Mouse (Mus musculus) adrenal gland (tissue): ENCODE measurements around the gene Cdh4.

Experiments
- intact Hi-C: fragments of 180-260 bp; cut with DNase I; formaldehyde crosslinking; loops from one replicate; pipeline ENCODE4 v1.15.1; 2025

Gene Cdh4

GRCm38 (mm10) chr2:179595013-179595412 lies 152.8 kb downstream of the Cdh4 start:
- intact Hi-C loops = no loop called here

- intact Hi-C loops = no loop called here
Observed at GRCm38 (mm10) chr2:179598886-179599285, 156.7 kb downstream of the Cdh4 start.

DNA sequence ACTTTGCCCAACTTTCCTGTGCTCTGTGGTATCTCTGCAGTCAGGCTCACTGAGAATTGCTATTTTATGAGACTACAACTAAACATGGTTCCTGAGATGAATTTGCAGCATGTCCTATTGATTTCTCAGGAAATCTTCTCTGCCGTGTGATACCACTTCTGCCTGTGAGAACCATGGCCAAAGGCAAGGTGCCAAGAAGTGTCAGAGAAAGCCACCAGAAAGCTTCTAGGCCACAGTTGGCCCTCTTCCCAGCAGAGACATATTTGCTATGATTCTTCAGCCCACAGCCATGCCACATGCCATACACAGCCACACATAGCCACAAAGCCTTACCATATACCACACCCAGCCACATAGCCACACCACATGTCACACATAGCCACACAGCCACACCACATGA lies 157.7 kb downstream of the Cdh4 start:
- intact Hi-C loops = no loop called here

DNA sequence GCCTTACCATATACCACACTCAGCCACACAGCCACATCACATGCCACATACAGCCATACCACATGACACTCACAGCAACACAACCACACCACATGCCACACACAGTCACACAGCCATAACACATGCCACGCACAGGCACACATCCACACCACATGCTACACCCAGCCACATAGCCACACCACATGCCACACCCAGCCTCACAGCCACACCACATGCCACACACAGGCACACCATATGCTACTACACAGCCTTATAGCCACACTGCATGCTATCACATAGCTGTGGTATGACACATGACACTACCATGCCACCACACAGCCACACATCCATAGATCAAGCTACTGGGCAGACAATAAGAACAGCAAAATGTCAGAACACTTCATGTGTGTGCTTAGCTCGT lies 158.1 kb downstream of the Cdh4 start:
- intact Hi-C loops = no loop called here

DNA sequence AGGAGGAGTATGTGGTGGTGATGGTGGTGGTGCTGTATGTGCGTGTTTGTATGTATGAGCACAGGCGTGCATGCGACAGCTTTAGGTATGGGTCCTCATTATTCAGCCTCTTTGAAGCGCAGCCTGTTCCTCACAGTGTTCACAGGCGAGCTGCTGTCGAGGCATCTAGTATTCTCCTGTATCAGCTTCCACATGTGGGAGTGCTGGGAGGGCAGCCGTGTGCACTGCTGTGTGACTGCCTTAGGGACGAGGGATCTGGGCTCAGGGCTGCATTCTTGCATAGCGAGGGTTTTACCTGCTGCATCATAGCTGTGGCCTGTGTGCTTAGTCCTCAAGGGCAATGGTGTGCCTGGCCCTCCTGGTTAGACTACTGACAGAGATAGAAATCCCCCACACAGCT lies 158.9 kb downstream of the Cdh4 start:
- intact Hi-C loops = no loop called here

- intact Hi-C loops = no loop called here
Observed at GRCm38 (mm10) chr2:179604746-179605145, 162.5 kb downstream of the Cdh4 start.

DNA sequence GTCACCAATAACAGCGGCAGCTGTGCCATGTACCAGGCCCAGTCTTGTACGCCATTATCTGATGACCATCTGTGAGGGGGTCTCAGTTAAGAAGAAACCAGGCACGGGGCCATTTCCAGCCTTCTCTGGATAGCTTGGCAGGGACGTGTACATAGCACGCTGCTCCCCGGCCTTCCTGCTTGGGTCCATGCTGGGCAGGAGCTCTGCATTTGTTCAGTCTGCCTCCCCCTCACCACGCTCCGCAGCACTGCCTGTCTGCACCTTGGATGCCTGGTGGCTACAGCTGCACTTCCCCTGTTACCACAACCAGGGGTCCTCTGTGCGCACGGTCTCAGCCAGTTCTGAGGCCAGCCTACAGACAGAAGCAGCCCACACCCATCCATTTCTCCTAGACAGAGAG lies 163.0 kb downstream of the Cdh4 start:
- intact Hi-C loops = no loop called here

- intact Hi-C loops = no loop called here
Observed at GRCm38 (mm10) chr2:179606341-179606740, 164.1 kb downstream of the Cdh4 start.

GRCm38 (mm10) chr2:179615906-179616305 lies 173.7 kb downstream of the Cdh4 start:
- intact Hi-C loops = no loop called here

DNA sequence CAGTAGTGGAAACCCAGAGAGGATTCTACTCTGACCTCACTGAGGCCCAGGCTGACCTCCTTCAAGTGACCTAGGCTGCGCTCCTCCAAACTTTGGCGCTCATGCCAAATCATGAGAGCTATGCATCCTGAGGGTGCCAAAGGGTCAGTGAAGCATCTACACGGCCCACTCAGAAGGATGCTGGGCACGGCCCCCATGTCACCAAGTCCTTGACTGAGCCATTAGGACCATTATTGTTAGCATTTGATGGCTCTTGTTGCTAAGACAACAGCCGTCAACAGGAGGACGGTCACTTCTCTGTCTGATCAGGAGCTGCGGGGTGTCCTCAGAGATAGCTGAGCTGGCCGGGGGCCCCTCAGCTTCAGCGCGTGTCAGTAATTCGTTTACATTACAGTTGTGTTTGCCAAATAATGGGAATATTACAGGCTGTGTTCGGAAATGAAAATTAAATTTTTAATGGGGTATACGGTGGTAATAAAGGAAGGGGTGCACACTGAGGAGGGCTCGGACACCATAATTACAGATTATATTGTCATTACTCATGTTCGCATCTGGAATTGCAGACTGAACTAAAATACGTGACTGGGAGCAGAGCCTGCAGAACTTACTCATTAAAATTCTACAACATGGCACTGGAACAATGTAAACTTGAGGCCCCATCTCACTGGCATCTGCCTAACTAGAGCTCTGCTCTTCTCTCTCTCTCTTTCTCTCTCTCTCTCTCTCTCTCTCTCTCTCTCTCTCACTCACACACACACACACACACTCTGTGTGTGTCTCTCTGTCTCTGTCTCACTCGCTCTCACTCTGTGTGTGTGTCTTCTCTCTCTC lies 181.6 kb downstream of the Cdh4 start:
- intact Hi-C loops = no loop called here

DNA sequence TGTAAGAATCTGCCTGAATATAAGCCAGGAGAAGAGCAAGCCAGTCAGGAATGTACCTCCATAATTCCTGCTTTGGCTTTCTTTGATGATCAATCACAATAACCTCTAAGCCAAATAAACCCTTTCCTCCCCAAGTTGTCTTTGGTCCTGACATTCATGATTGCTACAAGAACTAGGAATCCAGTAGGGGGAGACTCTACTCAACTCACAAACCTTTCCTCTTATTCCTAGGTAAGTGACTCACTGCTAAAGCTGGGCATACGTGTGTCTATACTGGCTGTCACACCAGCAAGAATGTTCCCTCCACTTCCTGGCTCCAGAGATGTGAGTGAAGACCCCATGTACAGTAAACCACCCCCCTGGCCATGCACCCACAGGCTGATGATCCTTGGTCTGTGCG lies 185.3 kb downstream of the Cdh4 start:
- intact Hi-C loops = no loop called here

DNA sequence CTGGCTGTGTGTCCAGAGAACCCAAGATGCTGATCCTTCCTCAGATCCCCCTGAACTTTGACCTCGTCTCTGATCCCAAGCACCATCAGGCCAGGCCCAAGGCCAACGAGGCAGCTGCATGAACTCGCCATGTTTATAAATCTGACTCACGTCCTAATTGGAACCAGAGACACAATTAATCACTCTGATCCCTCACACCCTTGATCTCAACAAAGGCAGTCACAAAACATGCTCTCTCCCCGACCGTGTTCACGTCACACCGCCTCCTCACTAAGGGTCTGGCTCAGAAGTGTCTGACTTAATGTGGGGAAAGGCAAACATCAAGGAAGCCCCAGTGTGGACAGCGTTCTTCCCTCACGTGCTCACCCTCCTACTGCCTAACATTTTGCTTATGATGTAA lies 188.5 kb downstream of the Cdh4 start:
- intact Hi-C loops = no loop called here

DNA sequence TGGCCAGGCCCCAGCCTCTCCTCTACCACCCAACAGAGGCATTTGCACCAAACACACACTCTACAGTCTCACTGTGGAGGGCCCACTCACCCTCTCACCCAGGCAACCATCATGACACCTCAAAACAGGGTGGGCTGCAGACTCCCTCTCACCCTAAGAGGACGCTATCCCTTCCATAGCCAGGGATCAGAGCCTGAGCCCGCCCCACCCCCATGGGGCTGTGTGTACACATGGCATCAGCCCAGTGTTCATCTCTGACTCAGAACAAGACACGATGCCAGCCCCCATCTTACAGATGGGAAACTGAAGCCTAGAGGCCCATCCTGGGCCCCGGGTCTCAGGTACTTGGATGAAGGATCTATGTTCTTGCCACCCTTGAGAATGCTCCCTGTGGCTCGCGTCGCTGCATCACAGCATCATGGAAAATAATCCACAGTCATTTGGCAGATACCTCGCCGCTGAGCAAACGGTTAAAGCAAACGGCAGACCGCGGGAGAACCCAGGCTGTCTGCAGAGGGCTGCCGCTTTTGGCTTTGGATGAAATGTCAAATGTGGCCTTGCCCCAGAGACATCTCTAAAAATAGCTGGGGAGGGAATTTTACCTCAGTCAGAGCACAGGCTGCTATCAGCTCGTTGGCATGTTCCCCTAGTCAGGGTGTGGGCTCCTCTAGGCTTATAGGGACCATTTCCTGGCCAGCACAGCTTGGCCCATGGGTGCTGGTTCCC lies 198.5 kb downstream of the Cdh4 start:
- intact Hi-C loops = no loop called here

DNA sequence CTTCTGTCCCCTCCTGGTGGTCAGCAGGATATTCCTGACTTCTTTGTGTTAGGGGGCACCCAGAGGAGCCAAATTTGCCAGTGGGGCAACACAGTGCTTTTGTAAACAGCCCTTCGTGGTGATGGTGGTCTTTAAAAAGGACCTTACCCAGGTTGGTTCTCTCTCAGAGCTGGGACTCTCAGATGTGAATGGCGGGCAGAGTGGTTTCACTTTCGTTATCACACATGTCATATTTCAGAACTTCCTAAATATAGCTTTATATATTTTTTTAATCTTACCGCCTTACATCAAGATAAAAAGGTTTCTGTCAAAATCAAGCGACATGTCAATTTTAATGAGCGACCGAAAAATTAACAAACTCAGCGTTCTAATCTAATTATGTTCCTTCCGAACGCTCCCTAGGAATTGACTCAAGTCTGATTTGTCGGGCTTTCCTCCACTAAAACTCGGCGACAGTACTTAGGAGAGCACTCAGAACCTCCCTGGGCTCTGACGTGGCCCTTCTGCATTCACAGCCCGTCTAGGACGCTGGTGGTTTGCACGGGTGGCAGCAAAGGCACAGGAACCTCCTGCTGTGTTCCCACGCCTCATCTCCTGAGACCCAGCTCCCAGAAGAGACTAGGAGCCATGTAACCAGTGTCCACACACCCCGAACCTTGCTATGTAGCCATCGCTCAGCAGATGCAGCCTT lies 206.5 kb downstream of the Cdh4 start:
- intact Hi-C loops = no loop called here

DNA sequence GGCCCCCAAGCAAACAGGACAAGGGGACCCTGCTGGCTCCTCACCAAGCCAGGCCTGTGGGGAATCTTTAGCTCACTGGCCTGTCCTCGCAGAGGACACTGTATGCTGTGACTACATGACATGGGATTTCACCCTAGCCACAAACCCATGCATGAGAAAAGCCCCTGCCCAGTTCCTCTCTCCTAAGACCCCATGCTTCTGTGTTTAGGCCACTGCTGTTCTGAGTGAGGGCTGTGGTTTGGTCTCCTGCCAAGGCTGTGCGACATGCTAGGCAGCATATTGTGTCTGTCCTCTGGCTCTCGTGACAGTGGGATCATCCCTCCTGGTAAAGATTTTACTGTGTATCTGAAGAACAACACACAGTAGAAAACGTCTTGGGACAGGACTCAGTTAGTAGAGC lies 207.1 kb downstream of the Cdh4 start:
- intact Hi-C loops = no loop called here

DNA sequence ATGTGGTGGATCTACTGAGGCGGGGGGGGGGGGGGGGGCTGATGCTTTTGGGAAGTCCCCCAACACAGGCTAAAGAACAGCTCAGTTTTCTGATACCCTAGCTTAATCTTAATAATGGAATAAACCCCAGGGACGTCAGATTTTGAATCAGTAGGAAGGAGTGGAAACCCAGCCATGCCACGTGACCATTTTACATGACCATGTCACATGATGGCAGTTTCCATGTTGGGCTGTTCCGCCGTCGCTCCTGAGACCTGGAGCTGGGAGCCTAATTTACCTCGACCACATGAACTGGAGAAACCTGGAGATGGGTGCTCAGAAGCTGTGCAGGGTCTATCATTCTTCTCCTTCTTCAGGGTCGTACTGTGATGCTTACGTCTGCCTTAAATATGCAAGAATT lies 207.9 kb downstream of the Cdh4 start:
- intact Hi-C loops = no loop called here

GRCm38 (mm10) chr2:179655506-179655905 lies 213.3 kb downstream of the Cdh4 start:
- intact Hi-C loops = no loop called here

DNA sequence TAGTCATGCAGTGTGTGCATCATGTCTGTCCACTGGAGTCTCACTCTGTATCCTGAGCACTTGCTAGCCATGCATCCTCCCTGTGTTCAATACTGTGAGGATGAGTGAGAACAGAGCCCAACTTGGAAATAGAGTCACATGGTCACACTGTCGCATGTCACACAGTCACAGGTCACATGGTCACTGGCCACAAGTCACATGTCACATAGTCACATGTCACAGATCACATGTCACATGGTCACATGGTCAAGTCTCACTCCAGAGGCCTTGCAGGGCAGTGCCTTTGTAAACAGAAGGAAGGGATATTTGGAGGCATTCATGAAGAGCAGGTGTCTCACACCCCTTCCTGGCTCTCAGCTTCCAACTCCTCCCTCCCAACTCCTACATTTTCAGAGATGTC lies 217.0 kb downstream of the Cdh4 start:
- intact Hi-C loops = no loop called here

DNA sequence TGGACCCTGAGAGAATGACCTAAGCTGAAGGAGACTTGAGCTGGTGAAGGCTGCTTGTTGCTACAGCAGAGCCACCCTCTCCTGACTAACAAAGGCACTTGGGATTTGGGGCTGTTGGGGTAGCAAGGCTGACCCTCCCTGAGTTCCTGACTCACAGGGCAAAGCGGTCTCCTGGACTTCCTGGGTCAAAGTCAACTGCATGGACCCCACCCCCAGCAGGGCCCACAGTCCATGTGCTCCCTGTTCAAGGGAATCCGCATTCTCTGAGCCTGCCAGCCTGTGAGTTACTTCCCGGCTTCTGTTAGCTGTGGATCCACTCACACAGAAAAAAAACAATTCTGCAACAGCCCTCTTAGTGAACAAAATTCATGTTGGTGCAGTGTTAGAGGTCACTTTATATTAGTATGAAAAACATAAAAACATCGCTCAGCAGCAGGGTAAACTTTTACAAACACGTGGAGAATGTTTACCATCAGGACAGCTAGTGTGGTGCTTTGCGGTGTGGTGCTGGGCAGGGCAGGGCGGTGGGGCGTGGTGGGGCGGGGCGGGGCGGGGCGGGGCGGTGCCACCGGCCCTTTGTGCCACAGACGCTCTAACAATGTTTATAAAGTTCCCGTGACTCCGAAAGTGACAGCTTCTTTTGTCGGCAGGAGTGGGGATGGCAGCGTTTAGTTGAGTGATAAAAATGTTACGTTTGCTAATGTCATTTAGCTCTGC lies 219.9 kb downstream of the Cdh4 start:
- intact Hi-C loops = loop anchor here (10.0 kb wide), 1 partner anchor 87 kb away; no protein-coding TSS in a partner anchor

GRCm38 (mm10) chr2:179662739-179663138 lies 220.5 kb downstream of the Cdh4 start:
- intact Hi-C loops = loop anchor here (10.0 kb wide), 1 partner anchor 88 kb away; no protein-coding TSS in a partner anchor

GRCm38 (mm10) chr2:179663652-179664051 lies 221.4 kb downstream of the Cdh4 start:
- intact Hi-C loops = loop anchor here (10.0 kb wide), 1 partner anchor 89 kb away; no protein-coding TSS in a partner anchor
